Mouse (Mus musculus) mature B cell (primary cell): Measurements from ENCODE around the gene Nell2.

Experiments
- in situ Hi-C: fragments of 300-500 bp; cut with MboI; formaldehyde crosslinking; loops from 2 replicates; pipeline ENCODE4 v1.14.3; 2019

Gene Nell2

GRCm38 (mm10) chr15:95334323-95335296 is 193.7 kb downstream of the Nell2 start:
- in situ Hi-C loops = no loop called here

GRCm38 (mm10) chr15:95333229-95333628 is 195.1 kb downstream of the Nell2 start:
- in situ Hi-C loops = no loop called here

- in situ Hi-C loops = no loop called here
These were observed 197.4 kb downstream of the Nell2 start for GRCm38 (mm10) chr15:95330926-95331325.

GRCm38 (mm10) chr15:95322744-95323143 is 205.6 kb downstream of the Nell2 start:
- in situ Hi-C loops = no loop called here

- in situ Hi-C loops = no loop called here
These were observed 211.7 kb downstream of the Nell2 start for GRCm38 (mm10) chr15:95316626-95317025.

- in situ Hi-C loops = no loop called here
These were observed 213.6 kb downstream of the Nell2 start for GRCm38 (mm10) chr15:95314808-95315145.

GRCm38 (mm10) chr15:95314121-95314807 is 214.1 kb downstream of the Nell2 start:
- in situ Hi-C loops = no loop called here

- in situ Hi-C loops = no loop called here
These were observed 215.1 kb downstream of the Nell2 start for GRCm38 (mm10) chr15:95313286-95313685.

GRCm38 (mm10) chr15:95304102-95304501 is 224.3 kb downstream of the Nell2 start:
- in situ Hi-C loops = no loop called here

- in situ Hi-C loops = no loop called here
These were observed 231.8 kb downstream of the Nell2 start for GRCm38 (mm10) chr15:95296561-95296960.

- in situ Hi-C loops = no loop called here
These were observed 239.3 kb downstream of the Nell2 start for GRCm38 (mm10) chr15:95289047-95289446.

GRCm38 (mm10) chr15:95285199-95285598 is 243.2 kb downstream of the Nell2 start:
- in situ Hi-C loops = no loop called here

GRCm38 (mm10) chr15:95280986-95281385 is 247.4 kb downstream of the Nell2 start:
- in situ Hi-C loops = no loop called here

GRCm38 (mm10) chr15:95278001-95278400 is 250.4 kb downstream of the Nell2 start:
- in situ Hi-C loops = no loop called here

GRCm38 (mm10) chr15:95276556-95276955 is 251.8 kb downstream of the Nell2 start:
- in situ Hi-C loops = no loop called here

- in situ Hi-C loops = no loop called here
These were observed 252.8 kb downstream of the Nell2 start for GRCm38 (mm10) chr15:95275553-95275952.

- in situ Hi-C loops = no loop called here
These were observed 255.1 kb downstream of the Nell2 start for GRCm38 (mm10) chr15:95273236-95273635.

GRCm38 (mm10) chr15:95272167-95272566 is 256.2 kb downstream of the Nell2 start:
- in situ Hi-C loops = no loop called here

- in situ Hi-C loops = no loop called here
These were observed 268.5 kb downstream of the Nell2 start for GRCm38 (mm10) chr15:95259671-95260450.

- in situ Hi-C loops = no loop called here
These were observed 271.2 kb downstream of the Nell2 start for GRCm38 (mm10) chr15:95257131-95257530.

- in situ Hi-C loops = no loop called here
These were observed 282.8 kb downstream of the Nell2 start for GRCm38 (mm10) chr15:95245516-95245915.

- in situ Hi-C loops = no loop called here
These were observed 284.5 kb downstream of the Nell2 start for GRCm38 (mm10) chr15:95243876-95244275.
